Comparison of ENCODE assay signal across 27 mouse cellular contexts in the genomic region with DNA sequence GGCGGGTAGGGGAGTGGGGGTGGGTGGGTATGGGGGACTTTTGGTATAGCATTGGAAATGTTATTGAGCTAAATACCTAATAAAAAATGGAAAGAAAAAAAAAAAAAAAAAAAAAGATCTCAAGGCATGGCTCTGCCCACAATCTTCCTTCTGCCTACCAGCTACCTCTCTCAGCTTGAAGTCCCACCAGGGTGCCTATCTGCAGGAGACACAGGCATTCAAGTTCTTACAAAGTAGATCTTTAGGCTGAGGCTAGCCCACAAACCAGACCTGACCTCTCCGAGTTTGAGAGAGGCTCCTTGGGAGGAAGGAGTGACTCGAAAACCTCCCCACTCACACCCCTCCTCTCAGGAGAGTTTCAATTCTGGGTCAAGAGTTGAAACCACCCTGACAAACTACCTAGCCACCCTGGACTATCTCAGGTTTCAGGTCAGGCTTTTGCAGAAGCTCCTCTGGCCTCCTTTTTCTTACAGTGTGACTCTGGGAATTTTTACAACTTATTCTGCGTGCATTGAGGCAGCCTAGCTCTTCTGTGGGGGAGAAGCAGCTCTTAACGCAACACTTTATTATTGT.
"Had no signal": no experiment of that assay in that cellular context is flagged by ENCODE, and none has a peak within 500 bp of the region (broad histone marks: within the 10 kb centered on the region; RNA-seq: fewer than 3 reads in every experiment).

No protein-coding gene starts in this region.

- ATAC-seq: hindbrain, embryonic 16.5 days; inflammation-experienced regulatory T-cells, adult 6 months; intestine, embryonic 15.5 days; intestine, postnatal 0 days; liver, postnatal 0 days had no signal

- H3K4me2 ChIP-seq: heart, embryonic 12.5 days; hindbrain, embryonic 12.5 days; hindbrain, embryonic 14.5 days; intestine, embryonic 15.5 days; limb, embryonic 13.5 days; limb, embryonic 15.5 days; liver, embryonic 13.5 days; liver, embryonic 15.5 days had no signal

- H3K9me3 ChIP-seq: heart, embryonic 10.5 days; heart, embryonic 12.5 days; hindbrain, embryonic 10.5 days; hindbrain, embryonic 12.5 days; intestine, embryonic 15.5 days; limb, embryonic 13.5 days; limb, embryonic 15.5 days; liver, embryonic 13.5 days; liver, embryonic 15.5 days had no signal

- H3K36me3 ChIP-seq: heart, embryonic 10.5 days; heart, embryonic 12.5 days; hindbrain, embryonic 10.5 days; hindbrain, embryonic 12.5 days; intestine, embryonic 15.5 days; limb, embryonic 13.5 days; limb, embryonic 15.5 days; liver, embryonic 13.5 days; liver, embryonic 15.5 days had no signal

- H3K4me3 ChIP-seq: gastrocnemius, adult 2 months; heart, embryonic 10.5 days; heart, embryonic 12.5 days; hindbrain, embryonic 10.5 days; hindbrain, embryonic 12.5 days; intestine, embryonic 15.5 days; layer of hippocampus, adult 2 months; limb, embryonic 13.5 days; limb, embryonic 15.5 days; liver, embryonic 13.5 days; liver, embryonic 15.5 days had no signal

- H3K27me3 ChIP-seq: hindbrain, embryonic 12.5 days; intestine, embryonic 15.5 days; limb, embryonic 13.5 days; limb, embryonic 15.5 days; liver, embryonic 13.5 days; liver, embryonic 15.5 days had no signal

- H3K9ac ChIP-seq: heart, embryonic 12.5 days; hindbrain, embryonic 12.5 days; hindbrain, embryonic 14.5 days; intestine, embryonic 15.5 days; limb, embryonic 13.5 days; limb, embryonic 15.5 days; liver, embryonic 13.5 days; liver, embryonic 15.5 days; liver, postnatal 0 days had no signal

- H3K27ac ChIP-seq: gastrocnemius, adult 2 months; heart, embryonic 10.5 days; hindbrain, embryonic 10.5 days; hindbrain, embryonic 12.5 days; hindbrain, embryonic 14.5 days; intestine, embryonic 15.5 days; layer of hippocampus, adult 2 months; limb, embryonic 13.5 days; limb, embryonic 15.5 days; liver, embryonic 13.5 days; liver, embryonic 15.5 days had no signal

- H3K4me1 ChIP-seq: heart, embryonic 10.5 days; heart, embryonic 12.5 days; hindbrain, embryonic 10.5 days; hindbrain, embryonic 12.5 days; intestine, embryonic 15.5 days; limb, embryonic 13.5 days; limb, embryonic 15.5 days; liver, embryonic 13.5 days; liver, embryonic 15.5 days had no signal

- DNase-seq: gastrocnemius, adult 2 months; gastrocnemius, postnatal 10 days; gastrocnemius, postnatal 25 days; heart, postnatal 10 days; heart, postnatal 4 days; kidney, adult 18-20 months; kidney, adult 8-10 months; kidney, postnatal 10 days; kidney, postnatal 25 days; kidney, postnatal 4 days; layer of hippocampus, postnatal 36 days; left cerebral cortex, postnatal 4 days; liver, embryonic 13.5 days; liver, postnatal 0 days had no signal
